Mouse (Mus musculus) kidney, adult 11 months (tissue): Measurements from ENCODE around the gene Cd300lg.

ENCODE experiments used
- DNase-seq: peaks from one replicate; pipeline ENCODE4 v3.0.0; 2022

The Cd300lg gene

GRCm38 (mm10) chr11:102053847-102054246 lies 12.5 kb downstream of the Cd300lg start:
- peak; percentile 38 for DNase-seq

- peak; percentile 60 for DNase-seq
Observed at GRCm38 (mm10) chr11:102061236-102061940, 20.1 kb downstream of the Cd300lg start.

- DNase-seq, result no peak
Observed at GRCm38 (mm10) chr11:102061941-102062473, 20.7 kb downstream of the Cd300lg start.

GRCm38 (mm10) chr11:102063076-102063475 lies 21.8 kb downstream of the Cd300lg start:
- DNase-seq, result no peak

- no peak for DNase-seq
Observed at GRCm38 (mm10) chr11:102068969-102069368, 27.7 kb downstream of the Cd300lg start.

GRCm38 (mm10) chr11:102069633-102070032 lies 28.3 kb downstream of the Cd300lg start:
- DNase-seq, result no peak

GRCm38 (mm10) chr11:102070426-102070825 lies 29.1 kb downstream of the Cd300lg start:
- no peak for DNase-seq

- DNase-seq, result no peak
Observed at GRCm38 (mm10) chr11:102072729-102073128, 31.4 kb downstream of the Cd300lg start.

GRCm38 (mm10) chr11:102073722-102074121 lies 32.4 kb downstream of the Cd300lg start:
- no peak for DNase-seq

GRCm38 (mm10) chr11:102082322-102082721 lies 41.0 kb downstream of the Cd300lg start:
- peak; percentile 37 for DNase-seq

- no peak for DNase-seq
Observed at GRCm38 (mm10) chr11:102083193-102083592, 41.9 kb downstream of the Cd300lg start.

- DNase-seq, result peak; percentile 30
Observed at GRCm38 (mm10) chr11:102084159-102084558, 42.9 kb downstream of the Cd300lg start.

- DNase-seq, result no peak
Observed at GRCm38 (mm10) chr11:102086331-102086730, 45.0 kb downstream of the Cd300lg start.

- DNase-seq, result peak; percentile 66
Observed at GRCm38 (mm10) chr11:102087081-102087751, 45.9 kb downstream of the Cd300lg start.

- peak; percentile 57 for DNase-seq
Observed at GRCm38 (mm10) chr11:102087931-102088898, 46.9 kb downstream of the Cd300lg start, which contains the start of gene Mpp2. Gene Mpp2, minus strand, starts transcription at chr11:102088515.

- DNase-seq, result peak; percentile 52
Observed at GRCm38 (mm10) chr11:102089088-102089808, 47.9 kb downstream of the Cd300lg start.

GRCm38 (mm10) chr11:102095676-102096075 lies 54.4 kb downstream of the Cd300lg start:
- DNase-seq, result no peak

GRCm38 (mm10) chr11:102096446-102096845 lies 55.1 kb downstream of the Cd300lg start:
- DNase-seq, result no peak

- peak; percentile 72 for DNase-seq
Observed at GRCm38 (mm10) chr11:102096887-102097391, 55.6 kb downstream of the Cd300lg start.

- DNase-seq, result no peak
Observed at GRCm38 (mm10) chr11:102101219-102101618, 59.9 kb downstream of the Cd300lg start, which contains the start of gene Ppy. Gene Ppy, minus strand, starts transcription at chr11:102101319.

GRCm38 (mm10) chr11:102102485-102103258 lies 61.4 kb downstream of the Cd300lg start:
- DNase-seq, result no peak
